Mouse (Mus musculus) 3134 (cell line): ENCODE results near the gene Vps26c.
"Not testable (repeated sequence)": the region's sequence is repeated elsewhere in the genome, so short reads cannot be mapped to it uniquely, and the experiment has no call there.

Experiments
- DNase-seq: peaks from one replicate; pipeline ENCODE4 v3.0.0-alpha.2; 2011; ENCODE audit warnings: low spot score; ENCODE audit not compliant: insufficient read length; ENCODE audit errors: extremely low read depth

Gene Vps26c

GRCm38 (mm10) chr16:94497176-94497575 lies 29.5 kb downstream of the Vps26c start:
- DNase-seq = not testable (repeated sequence)

DNA sequence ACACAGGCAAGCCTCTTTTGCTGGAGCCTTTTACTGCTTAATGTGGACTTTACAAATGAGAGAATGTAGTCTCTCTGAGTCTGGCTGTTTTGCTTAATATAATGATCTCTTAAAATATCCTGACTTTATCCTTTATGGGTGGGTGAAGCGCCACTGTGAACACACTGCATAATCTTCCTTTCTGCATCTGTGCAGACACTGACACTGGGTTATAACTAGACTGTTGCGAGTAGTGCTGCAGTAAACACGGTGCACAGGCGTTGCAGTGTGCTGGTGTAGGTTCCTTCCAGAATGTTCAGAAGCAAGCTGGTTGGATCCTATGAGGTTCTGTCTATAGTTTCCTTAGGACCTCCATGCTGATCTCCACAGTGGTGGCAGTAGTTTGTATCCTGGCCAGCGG lies 37.3 kb downstream of the Vps26c start:
- DNase-seq = no peak

GRCm38 (mm10) chr16:94487341-94487740 lies 39.3 kb downstream of the Vps26c start:
- DNase-seq = peak; percentile 55

DNA sequence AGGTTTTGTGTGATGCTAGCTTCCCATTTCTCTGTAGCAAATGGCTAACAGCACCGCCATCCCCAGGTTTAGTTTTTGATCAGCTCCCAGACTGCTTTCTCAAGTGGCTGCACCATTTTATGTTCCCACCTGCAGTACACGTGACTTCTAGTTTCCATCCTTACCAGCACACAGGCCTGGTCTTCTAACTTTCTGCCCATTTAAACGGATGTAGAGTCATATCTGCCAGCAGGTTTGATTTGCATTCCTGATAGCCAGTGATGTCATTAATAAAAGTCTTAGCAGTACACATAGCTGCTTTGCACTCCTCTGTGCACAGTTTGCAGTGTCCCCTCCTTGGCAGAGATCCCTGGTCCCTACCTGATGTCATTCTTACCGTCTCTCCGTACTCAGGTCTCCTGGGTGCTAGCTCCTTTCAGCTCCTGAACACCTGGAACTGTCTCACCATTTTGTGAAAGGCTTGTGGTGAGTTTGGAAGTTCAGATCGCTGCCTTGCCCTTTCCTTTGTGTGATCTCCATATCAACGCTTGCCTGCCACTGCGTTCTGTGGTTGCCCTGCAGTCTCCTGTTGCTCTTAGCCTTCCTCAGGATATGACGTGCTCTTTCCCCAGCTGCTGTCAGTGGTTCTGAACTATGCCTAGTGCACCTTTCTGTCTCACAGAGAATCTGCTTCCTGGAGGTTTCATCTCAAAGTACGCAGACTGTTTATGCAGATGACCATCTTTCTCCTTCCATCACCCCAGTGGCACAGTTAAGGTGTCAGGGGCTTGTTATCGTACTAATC lies 41.7 kb downstream of the Vps26c start:
- DNase-seq = no peak

GRCm38 (mm10) chr16:94473086-94473822 lies 53.4 kb downstream of the Vps26c start:
- no peak for DNase-seq

DNA sequence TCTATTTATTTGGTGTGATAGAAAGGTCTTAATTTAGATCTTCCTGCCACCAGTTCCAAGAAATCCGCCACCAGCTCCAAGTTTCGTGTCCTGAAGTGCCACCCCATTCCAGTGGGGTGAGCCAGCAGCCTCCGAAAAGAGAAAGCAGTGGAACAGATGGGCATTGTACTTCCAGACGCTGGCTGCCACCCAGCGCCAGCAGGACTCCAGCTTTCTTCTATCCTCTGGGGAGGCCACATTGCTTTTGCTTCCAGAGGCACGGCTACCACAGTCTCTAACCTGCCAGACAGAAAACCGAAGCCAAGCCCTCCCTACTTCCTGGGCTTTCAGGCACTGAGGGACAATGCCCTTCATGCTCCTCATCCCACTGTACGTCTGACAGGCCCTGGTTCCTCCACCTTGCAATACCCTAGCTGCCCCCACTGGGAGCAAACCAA lies 54.1 kb downstream of the Vps26c start:
- DNase-seq = peak; percentile 79

DNA sequence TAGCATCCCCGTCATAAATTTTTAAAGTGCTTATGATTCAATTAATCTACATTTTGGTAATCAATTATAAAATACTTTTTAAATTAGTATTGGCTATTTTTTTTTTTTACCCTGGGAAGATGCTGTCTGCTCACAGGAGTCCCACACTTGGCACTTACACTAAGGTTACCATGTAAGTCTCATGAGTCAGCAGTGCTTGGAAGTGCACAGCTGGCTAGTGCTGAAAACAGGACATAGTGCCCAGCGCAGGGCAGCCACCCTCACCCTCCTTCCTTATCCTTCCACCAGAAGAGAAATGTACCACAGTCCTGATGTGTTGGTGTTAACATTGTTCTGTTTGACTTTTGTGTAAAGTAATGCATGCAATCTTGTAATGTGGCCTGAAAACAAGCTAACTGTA lies 58.2 kb downstream of the Vps26c start:
- no peak for DNase-seq

GRCm38 (mm10) chr16:94467337-94468055 lies 59.1 kb downstream of the Vps26c start:
- no peak for DNase-seq

GRCm38 (mm10) chr16:94466317-94466716 lies 60.3 kb downstream of the Vps26c start:
- not testable (repeated sequence) for DNase-seq

DNA sequence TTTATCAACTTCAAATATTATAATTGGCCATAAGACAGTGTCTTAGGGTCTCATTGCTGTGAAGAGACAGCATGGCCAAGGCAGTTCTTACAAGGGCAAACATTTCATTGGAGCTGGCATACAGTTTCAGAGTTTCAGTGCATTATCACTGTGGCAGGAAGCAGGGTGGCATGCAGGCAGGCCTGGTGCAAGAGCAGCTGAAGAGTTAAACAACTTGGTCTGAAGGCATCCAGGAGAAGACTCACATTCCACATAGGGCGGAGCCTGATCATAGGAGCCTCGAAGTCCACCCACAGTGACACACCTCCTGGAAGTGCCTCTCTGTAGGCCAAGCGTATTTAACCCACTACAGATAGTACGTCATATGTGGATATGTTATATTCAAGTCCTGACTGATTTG lies 60.7 kb downstream of the Vps26c start:
- DNase-seq = no peak

GRCm38 (mm10) chr16:94464067-94464466 lies 62.6 kb downstream of the Vps26c start:
- DNase-seq = no peak

DNA sequence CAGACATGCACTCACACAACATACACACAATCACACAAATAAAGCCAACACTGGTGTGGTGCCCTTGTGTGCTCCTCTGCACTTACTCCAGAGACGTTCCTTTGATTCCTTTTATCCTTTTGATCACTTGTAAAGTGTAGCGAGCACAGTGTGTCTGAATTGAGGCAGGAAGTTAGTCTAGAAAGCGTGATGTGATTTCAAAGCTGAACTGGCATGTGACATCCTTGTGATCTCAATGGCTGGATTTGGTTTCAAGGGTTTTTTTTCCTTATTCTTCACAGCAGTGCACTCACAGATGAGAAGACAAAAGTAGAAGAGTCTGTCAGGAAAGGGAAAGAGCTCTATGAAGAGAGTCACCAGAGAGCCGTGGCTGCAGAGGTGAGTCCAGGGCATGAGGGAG lies 72.5 kb downstream of the Vps26c start:
- no peak for DNase-seq

- DNase-seq = peak; percentile 35
Measured at GRCm38 (mm10) chr16:94452768-94453167, 73.9 kb downstream of the Vps26c start.

GRCm38 (mm10) chr16:94451545-94452488 lies 74.8 kb downstream of the Vps26c start:
- no peak for DNase-seq

- no peak for DNase-seq
Measured at GRCm38 (mm10) chr16:94449632-94450031, 77.0 kb downstream of the Vps26c start.

DNA sequence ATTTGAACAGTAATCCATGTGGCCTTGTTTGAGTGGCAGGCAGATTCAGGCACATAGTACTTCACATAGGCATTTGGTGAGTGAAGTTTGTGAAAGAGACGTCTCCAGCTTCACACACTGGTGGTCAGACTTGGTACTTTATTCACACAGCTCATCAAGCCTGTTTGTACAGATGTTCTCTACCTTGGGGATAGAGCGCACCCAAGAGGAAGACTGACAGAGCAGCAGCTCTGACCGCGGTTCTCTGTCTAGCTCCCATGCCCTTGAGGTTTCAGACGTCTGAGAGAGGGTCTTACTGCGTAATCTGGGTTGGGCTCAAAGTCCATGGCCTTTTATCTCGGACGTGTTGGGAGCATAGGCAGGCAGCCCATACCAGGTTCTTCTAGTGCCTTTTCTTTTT lies 77.5 kb downstream of the Vps26c start:
- DNase-seq = no peak
